Mouse (Mus musculus) embryo, embryonic 11.5 days (tissue): ENCODE data around the gene Pold4.

ENCODE experiments used
- DNase-seq: peaks from one replicate; pipeline ENCODE4 v3.0.0-alpha.2; 2012; ENCODE audit warnings: low read depth, low spot score

Pold4 gene

DNA sequence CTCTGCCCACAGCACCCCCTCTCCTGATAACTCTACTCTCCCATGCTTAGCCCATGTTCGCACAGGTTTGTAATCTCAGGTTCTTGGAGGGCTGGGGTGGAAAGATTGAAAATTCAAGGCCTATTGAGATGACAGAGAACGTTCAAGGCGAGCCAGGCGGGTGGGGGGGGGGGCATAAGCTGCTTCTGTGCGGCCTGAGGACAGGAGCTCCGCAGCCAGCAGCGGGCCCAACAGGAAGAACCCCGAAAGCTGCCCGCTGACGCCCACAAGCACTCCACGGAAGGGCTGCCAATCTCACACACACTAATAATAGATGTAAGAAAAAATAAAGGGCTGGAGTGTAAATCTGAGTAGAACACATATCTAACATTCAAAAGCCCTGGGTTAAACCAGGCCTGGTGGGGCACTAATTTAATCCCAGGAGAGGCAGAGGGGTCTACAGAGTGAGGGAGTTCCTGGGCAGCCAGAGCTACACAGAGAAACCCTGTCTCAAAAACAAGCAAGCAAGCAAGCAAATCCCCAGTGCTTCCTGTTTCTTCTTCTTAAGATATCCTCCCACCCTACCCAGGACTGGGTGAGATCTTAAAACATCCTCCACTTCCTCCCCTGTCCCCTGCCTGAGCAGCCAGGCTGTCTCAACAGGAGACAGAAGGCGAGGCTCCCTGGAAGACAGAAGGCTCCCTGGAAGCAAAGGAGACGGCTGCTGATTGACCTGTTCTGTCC lies 27.9 kb upstream of the Pold4 start:
- no peak for DNase-seq

DNA sequence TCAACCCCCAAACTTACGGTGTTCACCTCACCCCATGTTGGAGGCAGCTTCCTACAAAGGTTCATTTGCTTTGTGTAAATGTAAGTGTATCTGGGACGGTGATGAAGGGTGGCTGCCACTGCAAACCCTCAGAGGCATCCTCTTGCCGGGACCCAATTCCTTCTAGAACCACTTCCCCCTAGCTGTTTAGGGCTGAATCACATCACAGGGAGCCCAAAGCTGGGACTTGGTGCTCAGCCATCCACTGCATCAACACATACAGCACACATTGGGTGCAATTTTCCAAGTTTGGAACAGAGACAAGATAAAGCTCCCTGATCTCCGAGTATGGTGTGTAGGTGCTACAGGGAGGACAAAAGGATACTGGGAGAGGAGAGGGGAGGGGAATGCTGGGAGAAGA lies 26.8 kb upstream of the Pold4 start:
- no peak for DNase-seq

GRCm38 (mm10) chr19:4206971-4207370 lies 24.7 kb upstream of the Pold4 start:
- peak; percentile 66 for DNase-seq

DNA sequence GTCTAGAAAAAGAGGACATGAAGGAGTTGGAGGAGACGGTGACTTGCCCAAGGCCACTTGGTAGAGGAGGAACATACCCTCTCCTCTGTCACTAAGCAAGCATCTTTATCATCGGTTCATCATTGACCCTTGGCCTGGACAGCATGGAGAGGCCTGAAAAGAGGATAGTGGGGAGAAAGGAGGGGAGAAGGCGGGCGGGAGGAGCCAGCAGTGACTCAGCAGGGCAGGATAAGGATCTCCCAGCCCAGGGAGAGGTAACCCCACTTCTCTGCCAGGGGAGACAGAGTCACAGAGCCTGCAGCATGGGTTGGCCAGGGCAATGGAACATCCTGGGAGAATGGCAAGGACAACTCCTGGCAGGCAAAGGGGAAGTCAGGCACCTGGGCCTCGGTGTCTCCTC lies 23.1 kb upstream of the Pold4 start:
- no peak for DNase-seq

DNA sequence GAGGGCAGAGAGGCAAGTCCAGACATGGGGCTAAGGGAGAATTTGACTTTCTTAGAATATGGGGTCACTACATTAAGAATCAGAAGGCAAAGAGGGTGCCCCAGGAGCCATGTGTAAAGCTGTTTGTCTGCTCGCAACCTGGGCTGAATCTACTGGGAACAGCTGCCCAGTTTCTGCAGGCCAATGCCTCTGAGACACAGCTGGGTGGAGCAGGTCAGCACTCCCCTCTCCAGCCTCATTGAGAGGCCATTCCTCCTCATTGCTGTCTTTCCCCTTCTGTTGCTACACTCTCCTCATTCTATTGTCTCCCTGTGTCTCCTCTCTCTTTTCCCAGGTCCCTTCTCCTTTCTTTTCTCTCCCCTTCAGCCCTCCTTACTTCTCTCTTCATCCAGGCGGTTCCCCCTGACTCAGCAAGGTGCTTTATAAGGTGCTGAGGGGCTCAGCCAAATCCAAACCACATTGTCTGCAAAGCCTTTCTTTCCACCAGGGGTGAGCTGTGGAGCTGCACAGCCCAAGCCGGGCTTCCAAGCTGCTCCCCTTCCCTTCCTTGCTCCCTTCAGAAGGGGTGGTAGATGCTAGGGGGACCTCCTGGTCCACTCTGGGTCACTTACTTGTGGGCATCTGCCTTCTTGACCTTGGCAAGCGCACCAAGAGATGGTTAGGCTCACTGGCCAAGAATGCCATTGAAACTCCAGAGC lies 19.7 kb upstream of the Pold4 start:
- DNase-seq: no peak

GRCm38 (mm10) chr19:4213524-4213974 lies 18.1 kb upstream of the Pold4 start:
- no peak for DNase-seq

- DNase-seq: no peak
Measured at GRCm38 (mm10) chr19:4214071-4214770, 17.5 kb upstream of the Pold4 start, which contains the start of the genes Clcf1 and AC109138.7. Clcf1 (plus strand) TSS chr19:4214238. AC109138.7 (plus strand) TSS chr19:4214357.

GRCm38 (mm10) chr19:4214771-4215450 lies 16.8 kb upstream of the Pold4 start:
- no peak for DNase-seq

DNA sequence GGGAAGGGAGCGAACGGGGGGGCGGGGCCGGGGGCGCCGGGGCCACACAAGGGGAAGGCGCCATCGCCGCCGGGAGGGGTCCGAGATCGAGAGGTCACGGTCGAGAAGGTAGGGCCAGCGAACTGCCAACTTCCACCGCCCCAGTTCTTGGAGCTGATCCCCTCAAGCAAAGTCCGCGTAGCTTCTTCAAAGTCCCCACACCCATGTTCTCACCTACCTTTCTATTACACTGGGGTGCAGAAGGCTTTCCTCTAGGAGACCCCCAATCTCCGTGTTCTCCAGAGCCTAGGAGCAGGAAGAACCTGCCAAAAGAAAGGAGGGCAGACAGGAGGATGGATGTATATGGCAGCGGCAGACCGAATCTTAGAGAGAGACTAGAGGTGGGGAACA lies 16.3 kb upstream of the Pold4 start:
- no peak for DNase-seq

DNA sequence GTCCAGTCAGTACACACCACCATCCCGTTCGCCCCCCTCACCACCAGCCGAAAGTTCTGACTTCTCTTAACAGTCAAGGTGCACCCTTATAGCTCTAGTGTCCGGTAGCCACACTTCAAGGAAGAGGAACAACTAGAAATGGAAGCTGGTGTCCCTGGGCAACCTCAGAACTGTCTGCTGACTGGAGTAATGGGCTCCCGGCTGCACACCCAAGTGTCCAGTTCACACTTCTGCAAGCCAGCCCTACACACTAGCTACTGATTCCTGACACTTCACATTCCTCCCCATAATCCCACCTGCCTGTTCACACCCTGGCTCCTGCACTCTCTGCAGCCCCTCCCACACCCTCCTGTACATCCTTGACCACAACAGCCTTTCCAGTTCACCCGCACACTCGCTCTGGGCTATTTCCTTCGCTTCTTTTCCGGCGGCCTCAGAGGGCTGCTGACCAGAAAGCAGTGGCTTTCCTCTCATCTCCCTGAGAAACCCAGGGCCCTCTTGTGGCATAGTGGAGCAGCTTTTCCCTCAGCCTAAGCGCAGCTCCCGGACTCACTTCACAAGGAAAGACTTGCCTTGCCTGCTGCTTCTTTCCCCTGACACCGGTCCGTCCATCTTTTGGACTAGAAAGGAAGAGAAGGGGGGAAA lies 15.5 kb upstream of the Pold4 start:
- DNase-seq: no peak

- DNase-seq: no peak
Measured at GRCm38 (mm10) chr19:4217140-4217539, 14.6 kb upstream of the Pold4 start.

DNA sequence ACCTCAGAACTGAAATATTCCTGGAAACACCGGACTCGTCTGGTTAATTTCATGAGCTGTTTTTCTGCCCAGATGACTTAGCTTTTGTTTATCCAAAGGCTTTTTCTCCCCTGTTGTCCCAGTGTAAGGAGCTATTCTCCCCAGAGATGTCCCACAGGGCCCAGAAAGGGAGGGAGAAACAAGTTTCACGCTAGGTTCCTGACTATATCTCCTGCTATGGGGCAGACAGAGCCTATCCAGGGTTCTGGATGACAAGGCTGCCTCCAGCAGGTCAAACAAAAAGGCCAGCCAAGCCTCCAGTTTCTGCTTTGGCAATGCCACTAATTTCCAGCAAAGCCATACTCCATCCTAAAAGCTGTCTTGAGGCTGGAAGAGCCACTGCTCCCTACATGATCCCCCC lies 13.8 kb upstream of the Pold4 start:
- DNase-seq: no peak

DNA sequence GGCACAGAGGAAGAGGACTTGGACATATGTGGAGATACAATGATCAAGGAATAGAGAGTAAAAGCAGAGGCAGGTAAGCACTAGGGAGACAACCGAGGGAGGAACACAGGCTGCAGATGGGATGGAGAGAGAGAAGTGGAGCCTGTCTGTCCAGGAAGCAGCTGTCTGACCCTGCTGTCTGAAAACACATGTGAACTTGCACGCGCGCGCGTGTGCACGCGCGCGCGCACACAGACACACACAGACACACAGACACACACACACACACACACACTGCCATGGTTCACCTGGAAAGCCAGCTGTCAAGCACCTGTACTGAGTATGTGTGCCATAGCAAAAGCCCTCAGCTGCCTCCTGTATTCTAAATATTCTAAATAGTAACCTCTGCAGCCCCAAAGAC lies 13.4 kb upstream of the Pold4 start:
- no peak for DNase-seq

- DNase-seq: no peak
Measured at GRCm38 (mm10) chr19:4218784-4219183, 12.9 kb upstream of the Pold4 start.

GRCm38 (mm10) chr19:4219943-4220342 lies 11.8 kb upstream of the Pold4 start:
- no peak for DNase-seq

- DNase-seq: no peak
Measured at GRCm38 (mm10) chr19:4220416-4220815, 11.3 kb upstream of the Pold4 start.

DNA sequence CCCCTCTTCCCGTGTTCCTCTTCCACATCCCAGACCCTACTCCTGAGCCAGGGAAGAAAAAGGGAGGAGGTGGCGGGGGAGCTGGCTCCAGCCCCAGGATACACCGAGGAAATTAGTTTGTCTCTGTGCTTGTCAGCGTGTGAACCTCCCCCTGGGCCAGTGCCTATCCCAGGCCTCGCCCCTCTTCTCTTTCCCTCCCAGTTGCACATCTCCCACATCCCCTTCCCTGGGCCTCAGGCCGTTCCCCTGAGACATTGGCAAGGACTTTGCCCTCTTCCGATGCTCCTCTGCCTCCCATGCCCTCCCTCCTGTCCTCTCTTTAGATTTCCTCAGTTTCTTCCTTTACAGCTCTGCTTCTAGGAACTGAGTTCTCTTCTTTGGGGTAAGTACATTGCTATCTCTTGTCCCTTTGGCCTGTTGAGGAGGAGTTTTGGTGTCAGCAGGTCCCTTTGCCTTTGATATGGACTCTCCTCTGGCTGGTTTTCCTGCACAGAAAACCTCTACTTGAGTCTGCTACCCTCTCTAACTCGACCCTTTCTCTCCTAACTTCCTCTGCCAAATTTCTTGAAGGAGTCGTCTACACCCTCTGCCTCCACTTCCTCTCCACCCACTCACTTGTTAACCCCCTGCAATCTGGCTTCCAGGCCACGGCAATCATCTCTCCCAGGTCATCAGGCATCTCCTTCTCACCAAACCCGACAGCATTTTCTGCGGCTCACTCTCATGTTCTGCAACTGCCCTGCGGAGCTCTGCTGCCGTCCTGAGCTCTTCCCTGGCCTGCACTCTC lies 10.5 kb upstream of the Pold4 start:
- DNase-seq: no peak

GRCm38 (mm10) chr19:4222165-4222564 lies 9.5 kb upstream of the Pold4 start:
- no peak for DNase-seq

GRCm38 (mm10) chr19:4226779-4227178 lies 4.9 kb upstream of the Pold4 start:
- DNase-seq: no peak

- DNase-seq: no peak
Measured at GRCm38 (mm10) chr19:4227446-4227845, 4.3 kb upstream of the Pold4 start.
